Mouse (Mus musculus) stomach, postnatal 0 days (tissue): ENCODE data around the gene Galr2.

Experiments
- CTCF ChIP-seq: IDR thresholded peaks from 2 replicates; pipeline ENCODE4 v1.5.1; 2016; ENCODE audit warnings: antibody characterized with exemption, low read depth, mild to moderate bottlenecking, moderate library complexity
- EP300 ChIP-seq: optimal IDR thresholded peaks from 2 replicates; pipeline ENCODE3; 2016; ENCODE audit warnings: antibody characterized with exemption

DNA sequence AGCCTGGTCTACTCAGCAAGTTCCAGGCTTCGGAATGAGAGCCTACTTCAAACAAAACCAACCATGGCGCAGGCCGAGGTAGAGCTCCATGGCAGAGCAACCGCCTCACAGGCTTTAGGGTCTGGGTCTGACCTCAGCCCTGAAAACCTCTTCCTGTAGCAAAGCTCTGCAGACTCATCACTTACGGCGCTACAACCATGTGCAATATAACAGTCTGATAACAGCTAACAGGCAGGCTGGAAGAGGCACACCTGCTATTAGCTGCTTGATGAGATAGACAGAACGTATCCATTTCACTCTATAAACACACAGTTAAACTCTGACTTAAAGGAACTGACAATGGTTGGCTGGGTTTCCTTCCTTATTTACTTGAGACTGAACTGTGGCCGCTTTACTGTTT is 21.3 kb upstream of the Galr2 start:
- TF ChIP-seq CTCF (no peak), EP300 (no peak)
